Mouse (Mus musculus): Measurements from ENCODE around the gene Gxylt2. TPM values are rescaled to one million over a fixed set of nuclear protein-coding genes. Genes with fewer than 3 reads are reported as not detected.

Gene Gxylt2
- total and polyA plus RNA-seq, 3 experiments: 0.03 TPM; not detected in 2

GRCm38 (mm10) chr6:100734321-100734720, 29.8 kb downstream of the Gxylt2 start:
- no peaks in the 10 kb centered on the region for H3K79me2 ChIP-seq (replicated peaks; ENCODE audit: control insufficient read depth, extremely low read depth, insufficient read depth, poor library complexity, severe bottlenecking)
- H3K27me3 ChIP-seq (replicated peaks): no peaks in the 10 kb centered on the region
- H3K9me3 ChIP-seq (replicated peaks; ENCODE audit: low read length): no peaks in the 10 kb centered on the region
- H3K4me2 ChIP-seq (ENCODE audit: insufficient read depth, low read depth, poor library complexity, severe bottlenecking): no peak overlapping the region
- DNase-seq (ENCODE audit: extremely low read depth): no peak
- TF ChIP-seq IRF4 (IDR thresholded peaks at IDR 0.05; ENCODE audit: low read depth, low read length) (no peak), JUN (IDR thresholded peaks at IDR 0.05; ENCODE audit: insufficient read depth, low read depth, low read length) (no peak), TBP (conservative IDR thresholded peaks at IDR 0.05; ENCODE audit: low read depth, low read length) (no peak), MYC (IDR thresholded peaks at IDR 0.05; ENCODE audit: low read depth, low read length) (no peak), RCOR1 (conservative IDR thresholded peaks at IDR 0.05; ENCODE audit: low read depth, low read length) (no peak), EP300 (IDR thresholded peaks at IDR 0.05; ENCODE audit: low read length) (no peak), ZMIZ1 (IDR thresholded peaks at IDR 0.05; ENCODE audit: low read depth, low read length) (no peak), NELFE (IDR thresholded peaks at IDR 0.05; ENCODE audit: low read depth, low read length) (no peak), E2F4 (IDR thresholded peaks at IDR 0.05; ENCODE audit: insufficient replicate concordance, low read depth, low read length) (no peak), BHLHE40 (IDR thresholded peaks at IDR 0.05; ENCODE audit: low read depth, low read length) (no peak), ZC3H11A (IDR thresholded peaks at IDR 0.05; ENCODE audit: low read depth, low read length) (no peak), TCF12 (IDR thresholded peaks at IDR 0.05; ENCODE audit: low read depth, low read length) (no peak)
- dilution Hi-C loops (cut with MboI; ENCODE audit: extremely low pct_ligation_motif_present, extremely low pct_unique_long_range_greater_than_20kb, low sequenced_read_pairs) (no loop called here), in situ Hi-C loops (cut with MboI; ENCODE audit: low pct_ligation_motif_present, low pct_unique_long_range_greater_than_20kb, low sequenced_read_pairs) (no loop called here)
- H3K36me3 ChIP-seq (replicated peaks in 1 of 2; ENCODE audit: control insufficient read depth in 1 of 2, insufficient read depth in 1 of 2, low read length in 1 of 2): no peaks in the 10 kb centered on the region
- H3K9ac ChIP-seq (ENCODE audit: insufficient read depth, low read depth): no peak overlapping the region
- no peaks in the 10 kb centered on the region for H3K4me1 ChIP-seq (ENCODE audit: control insufficient read depth in 1 of 2, insufficient read depth in 2 of 2)
- no peak overlapping the region for H3K27ac ChIP-seq (ENCODE audit: insufficient read depth, low read depth)
- H3K4me3 ChIP-seq (replicated peaks in 1 of 3; ENCODE audit: low read depth in 2 of 3, low read length in 2 of 3, poor library complexity in 1 of 3): no peak overlapping the region

GRCm38 (mm10) chr6:100758431-100759208, 54.1 kb downstream of the Gxylt2 start:
- Histone ChIP-seq H3K4me3 (replicated peaks in 1 of 3; ENCODE audit: low read depth in 2 of 3, low read length in 2 of 3, poor library complexity in 1 of 3) (no peak overlapping the region), H3K9me3 (replicated peaks; ENCODE audit: low read length) (no peaks in the 10 kb centered on the region), H3K4me1 (ENCODE audit: control insufficient read depth in 1 of 2, insufficient read depth in 2 of 2) (no peaks in the 10 kb centered on the region), H3K27me3 (replicated peaks) (no peaks in the 10 kb centered on the region), H3K9ac (ENCODE audit: insufficient read depth, low read depth) (no peak overlapping the region), H3K79me2 (replicated peaks; ENCODE audit: control insufficient read depth, extremely low read depth, insufficient read depth, poor library complexity, severe bottlenecking) (no peaks in the 10 kb centered on the region), H3K36me3 (replicated peaks in 1 of 2; ENCODE audit: control insufficient read depth in 1 of 2, insufficient read depth in 1 of 2, low read length in 1 of 2) (no peaks in the 10 kb centered on the region), H3K27ac (ENCODE audit: insufficient read depth, low read depth) (no peak overlapping the region), H3K4me2 (ENCODE audit: insufficient read depth, low read depth, poor library complexity, severe bottlenecking) (no peak overlapping the region)
- DNase-seq (ENCODE audit: extremely low read depth): no peak
- TF ChIP-seq NELFE (IDR thresholded peaks at IDR 0.05; ENCODE audit: low read depth, low read length) (no peak), ZNF384 (IDR thresholded peaks at IDR 0.05; ENCODE audit: low read depth, low read length) (peak; percentile 65), ETS1 (conservative IDR thresholded peaks at IDR 0.05; ENCODE audit: low read depth, low read length) (no peak)
- dilution Hi-C loops (cut with MboI; ENCODE audit: extremely low pct_ligation_motif_present, extremely low pct_unique_long_range_greater_than_20kb, low sequenced_read_pairs): no loop called here
- in situ Hi-C loops (cut with MboI; ENCODE audit: low pct_ligation_motif_present, low pct_unique_long_range_greater_than_20kb, low sequenced_read_pairs): no loop called here

Data from CH12.LX (cell line).